Mouse (Mus musculus) macrophage (primary cell): Measurements from ENCODE around the gene Ankfy1. TPM values are rescaled to one million over a fixed set of nuclear protein-coding genes. Genes with fewer than 3 reads are reported as not detected.
"Not testable (repeated sequence)": the region's sequence is repeated elsewhere in the genome, so short reads cannot be mapped to it uniquely, and the experiment has no call there.

Source experiments
- H3K27ac ChIP-seq: fragments of 350-480 bp; formaldehyde crosslinking; 2 replicates; pipeline ENCODE4 v1.9.0; 2021
- H3K36me3 ChIP-seq: fragments of 350-480 bp; formaldehyde crosslinking; 2 replicates; pipeline ENCODE4 v1.9.0; 2021; ENCODE audit errors: inconsistent target
- H3K4me3 ChIP-seq: fragments of 350-480 bp; formaldehyde crosslinking; 2 replicates; pipeline ENCODE4 v1.9.0; 2021; ENCODE audit errors: inconsistent target
- H3K79me2 ChIP-seq: fragments of 350-480 bp; formaldehyde crosslinking; 2 replicates; pipeline ENCODE4 v1.9.0; 2021; ENCODE audit errors: inconsistent target
- WGBS: methylation state at CpG from one replicate; pipeline ENCODE4 v1.1.7; 2026; ENCODE audit warnings: inconsistent platforms; ENCODE audit not compliant: missing documents; 5-methylcytosine and 5-hydroxymethylcytosine counted together
- polyA plus RNA-seq: library from polyadenylated mRNA; stranded (reverse); fragments of 250-400 nt; gene quantifications from 3 replicates; pipeline ENCODE4 v1.2.4, GENCODE M21; 2018; ENCODE audit warnings: inconsistent platforms

The Ankfy1 gene
- polyA plus RNA-seq, 1 experiment from 2014 or later = 49.5 TPM

DNA sequence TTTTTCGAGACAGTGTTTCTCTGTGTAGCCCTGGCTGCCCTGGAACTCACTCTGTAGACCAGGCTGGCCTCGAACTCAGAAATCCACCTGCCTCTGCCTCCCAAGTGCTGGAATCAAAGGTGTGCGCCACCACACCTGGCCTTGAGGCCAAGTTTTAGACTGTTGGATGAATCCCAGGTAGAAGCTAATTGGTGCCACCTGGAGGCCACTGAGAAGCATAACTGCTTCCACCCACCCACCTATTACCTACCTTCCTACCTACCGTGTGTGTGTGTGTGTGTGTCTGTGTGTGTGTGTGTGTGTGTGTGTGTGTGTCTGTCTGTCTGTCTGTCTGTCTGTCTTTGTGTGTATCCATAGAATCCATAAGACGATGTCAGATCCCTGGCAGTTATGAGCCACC, 47.7 kb downstream of the Ankfy1 start:
- Histone ChIP-seq H3K79me2 (peaks cover 80% of the 10 kb centered on the region; the same call in 1 of the 2 replicates), H3K36me3 (peaks cover 70% of the 10 kb centered on the region)
- not testable (repeated sequence) for H3K27ac ChIP-seq, H3K4me3 ChIP-seq
- 92% methylated on average over 4 of the region's 5 CpGs for WGBS

DNA sequence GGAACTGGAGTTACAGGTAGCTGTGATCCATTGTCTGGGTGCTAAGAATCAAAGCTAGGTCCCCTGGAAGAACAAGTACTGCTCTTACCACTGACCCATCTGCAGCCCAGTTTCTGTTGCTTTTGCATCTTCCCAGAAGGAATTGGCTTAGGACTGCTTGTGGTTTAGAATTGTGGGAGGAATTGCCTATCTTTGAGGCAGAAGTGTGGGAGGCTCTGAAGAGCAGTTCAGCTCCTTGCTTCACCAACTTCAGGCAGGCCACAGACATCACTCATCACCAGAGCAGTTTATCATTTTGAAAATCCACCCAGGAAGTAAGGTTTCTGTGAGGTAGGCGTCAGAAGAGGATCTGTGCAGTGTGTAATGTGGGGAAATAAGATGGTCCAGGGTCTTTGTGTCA, 49.2 kb downstream of the Ankfy1 start:
- Histone ChIP-seq H3K36me3 (peaks cover 73% of the 10 kb centered on the region), H3K4me3 (no peak overlapping the region), H3K27ac (no peak overlapping the region), H3K79me2 (peaks cover 76% of the 10 kb centered on the region; the same call in 1 of the 2 replicates)
- WGBS = 89% methylated on average over 1 of the region's 1 CpGs

DNA sequence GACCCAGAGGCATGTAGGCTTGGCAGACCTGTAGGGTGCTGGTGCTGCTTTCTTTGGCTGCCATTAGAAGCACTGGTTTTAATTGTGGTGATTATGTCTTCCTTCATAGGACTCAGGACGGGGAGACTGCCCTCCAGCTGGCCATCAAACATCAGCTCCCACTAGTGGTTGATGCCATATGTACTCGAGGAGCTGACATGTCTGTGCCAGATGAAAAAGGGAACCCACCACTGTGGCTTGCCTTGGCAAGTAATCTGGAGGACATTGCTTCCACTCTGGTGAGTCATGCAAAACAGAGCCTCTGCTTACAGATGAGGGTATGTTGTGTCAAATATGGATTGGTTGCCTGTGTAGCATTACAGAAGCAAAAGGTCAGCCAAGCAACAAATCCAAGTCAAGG, 62.1 kb downstream of the Ankfy1 start:
- H3K4me3 ChIP-seq = no peak overlapping the region
- 10% methylated on average over 2 of the region's 2 CpGs for WGBS
- H3K79me2 ChIP-seq = peaks cover 19% of the 10 kb centered on the region; the same call in 1 of the 2 replicates
- peak overlapping the region; percentile 29 for H3K27ac ChIP-seq
- peaks cover 87% of the 10 kb centered on the region for H3K36me3 ChIP-seq

DNA sequence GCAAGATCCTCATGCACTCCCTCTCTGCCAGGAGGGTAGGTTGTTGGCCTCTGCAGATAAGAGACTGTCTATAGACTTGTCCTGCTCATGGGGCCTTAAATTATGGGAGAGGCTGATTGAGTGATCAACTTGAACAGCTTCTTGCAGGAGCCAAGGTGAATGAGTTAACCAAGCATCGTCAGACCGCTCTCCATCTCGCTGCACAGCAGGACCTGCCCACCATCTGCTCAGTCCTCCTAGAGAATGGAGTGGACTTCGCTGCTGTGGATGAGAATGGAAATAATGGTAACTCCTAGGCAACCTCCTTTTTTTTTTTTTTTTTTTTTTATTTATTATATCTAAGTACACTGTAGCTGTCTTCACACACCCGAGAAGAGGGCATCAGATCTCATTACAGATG, 68.5 kb downstream of the Ankfy1 start:
- Histone ChIP-seq H3K79me2 (peaks cover 11% of the 10 kb centered on the region; the same call in 1 of the 2 replicates), H3K4me3 (no peak overlapping the region), H3K27ac (peak overlapping the region; percentile 44), H3K36me3 (peaks cover 98% of the 10 kb centered on the region)
- WGBS = 96% methylated on average over 5 of the region's 5 CpGs

DNA sequence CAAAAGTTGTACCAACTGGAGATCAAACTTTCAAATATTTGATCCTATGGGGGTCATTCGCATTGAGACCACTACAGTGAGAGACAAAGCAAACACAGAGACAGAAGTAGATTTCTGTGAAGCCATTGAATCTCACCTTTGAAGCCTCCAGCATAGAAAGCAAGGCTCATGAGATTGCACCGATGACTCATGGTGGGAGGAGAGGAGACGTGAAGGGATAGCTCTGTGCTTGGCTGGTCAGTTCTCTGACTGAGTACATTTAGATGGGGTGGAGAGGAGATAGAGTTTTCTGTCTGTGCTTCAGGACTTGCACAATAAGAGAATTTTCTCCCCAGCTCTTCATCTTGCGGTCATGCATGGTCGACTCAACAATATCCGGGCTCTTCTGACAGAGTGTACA, 69.8 kb downstream of the Ankfy1 start:
- 84% methylated on average over 6 of the region's 6 CpGs for WGBS

DNA sequence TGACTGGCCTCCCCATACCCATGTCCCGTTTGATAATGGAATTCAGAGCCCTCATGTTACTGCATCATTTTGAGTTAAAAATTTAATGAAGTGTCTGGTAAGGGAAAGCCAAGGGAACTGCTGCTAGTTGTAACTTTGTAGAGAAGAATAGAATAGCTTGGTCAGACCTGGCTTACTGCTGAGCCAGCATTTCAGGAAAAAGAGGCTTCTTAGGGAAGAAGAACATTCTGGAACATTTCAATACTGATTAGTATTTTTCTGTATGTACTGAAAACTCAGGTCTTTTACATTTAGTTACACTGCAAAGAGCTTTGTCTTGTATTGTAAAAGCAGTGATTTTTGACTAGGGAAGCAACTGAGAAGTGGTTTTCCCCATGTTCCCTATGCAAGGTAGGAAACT, 71.0 kb downstream of the Ankfy1 start:
- Histone ChIP-seq H3K79me2 (no peaks in the 10 kb centered on the region; the same call in 1 of the 2 replicates), H3K4me3 (no peak overlapping the region), H3K36me3 (peaks cover 88% of the 10 kb centered on the region), H3K27ac (no peak overlapping the region)
- WGBS = 80% methylated on average over 1 of the region's 1 CpGs

More for the DNA sequence above, 69.8 kb downstream of the Ankfy1 start:
- Histone ChIP-seq H3K36me3 (peaks cover 98% of the 10 kb centered on the region), H3K27ac (peak overlapping the region; percentile 44), H3K4me3 (no peak overlapping the region), H3K79me2 (peaks cover 8% of the 10 kb centered on the region; the same call in 1 of the 2 replicates)

DNA sequence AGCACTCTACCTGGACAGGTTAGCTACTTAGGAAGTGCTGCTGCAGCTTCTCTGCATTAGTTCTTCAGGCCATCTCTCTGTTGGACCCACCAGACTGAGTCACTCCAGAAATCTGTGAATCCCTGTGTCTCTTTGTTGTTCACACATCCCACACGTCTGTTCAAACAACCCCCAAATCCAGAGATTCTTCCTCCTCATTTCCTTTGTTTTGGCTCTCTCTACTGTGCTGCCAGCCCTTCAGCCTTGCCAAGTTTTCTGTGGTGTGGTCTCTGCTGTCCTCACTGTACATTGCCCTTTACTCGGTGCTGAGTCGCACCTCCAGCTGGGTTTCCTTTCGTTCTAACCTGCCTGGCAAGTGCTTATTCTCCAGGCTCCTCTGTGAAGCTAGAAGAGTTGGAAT, 74.5 kb downstream of the Ankfy1 start:
- H3K79me2 ChIP-seq = no peaks in the 10 kb centered on the region
- no peak overlapping the region for H3K4me3 ChIP-seq
- H3K36me3 ChIP-seq = peaks cover 71% of the 10 kb centered on the region
- WGBS = 87% methylated on average over 4 of the region's 4 CpGs
- H3K27ac ChIP-seq = no peak overlapping the region

DNA sequence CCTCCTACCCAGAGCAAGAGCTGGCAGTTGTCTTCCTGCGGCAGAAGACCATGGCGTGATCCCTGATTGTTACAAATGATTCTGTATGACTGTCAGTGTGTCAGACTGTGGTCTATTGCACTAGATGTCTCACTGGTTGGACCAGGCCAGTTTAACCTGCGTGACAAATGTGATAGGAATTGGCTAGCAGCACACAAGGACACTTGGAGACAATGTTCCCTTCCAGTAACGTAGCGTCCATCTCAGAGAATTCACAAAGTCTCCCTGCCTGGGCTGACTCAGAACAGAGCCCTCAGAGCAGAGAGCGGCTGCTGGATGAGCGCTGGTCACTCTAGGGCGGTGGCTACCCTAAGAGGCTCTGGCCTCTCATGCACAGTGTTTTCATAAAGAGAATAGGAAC, 77.9 kb downstream of the Ankfy1 start:
- Histone ChIP-seq H3K27ac (no peak overlapping the region), H3K36me3 (peaks cover 43% of the 10 kb centered on the region), H3K79me2 (no peaks in the 10 kb centered on the region), H3K4me3 (no peak overlapping the region)
- 97% methylated on average over 8 of the region's 8 CpGs for WGBS

DNA sequence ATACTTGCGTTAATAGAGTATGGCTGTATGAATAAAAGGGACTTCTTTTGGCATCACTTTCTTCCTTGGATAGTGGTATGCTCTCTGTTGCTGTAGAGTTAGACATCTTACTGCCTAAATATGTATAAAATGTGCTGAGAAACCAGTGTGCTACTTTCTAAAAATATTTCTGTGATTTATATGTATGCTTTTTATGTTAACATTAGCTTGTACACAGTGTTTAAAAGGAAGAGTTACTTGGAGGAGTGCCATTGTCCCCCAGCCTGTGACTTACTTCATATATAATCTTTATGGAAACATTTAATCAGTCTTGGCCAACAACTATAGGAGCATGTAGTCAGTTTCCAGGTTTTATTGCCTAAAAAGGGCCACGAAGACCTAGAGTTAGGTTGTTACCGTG, 79.3 kb downstream of the Ankfy1 start:
- 90% methylated on average over 2 of the region's 3 CpGs for WGBS
- H3K36me3 ChIP-seq = peaks cover 29% of the 10 kb centered on the region
- H3K27ac ChIP-seq = no peak overlapping the region
- no peaks in the 10 kb centered on the region for H3K79me2 ChIP-seq
- H3K4me3 ChIP-seq = no peak overlapping the region

DNA sequence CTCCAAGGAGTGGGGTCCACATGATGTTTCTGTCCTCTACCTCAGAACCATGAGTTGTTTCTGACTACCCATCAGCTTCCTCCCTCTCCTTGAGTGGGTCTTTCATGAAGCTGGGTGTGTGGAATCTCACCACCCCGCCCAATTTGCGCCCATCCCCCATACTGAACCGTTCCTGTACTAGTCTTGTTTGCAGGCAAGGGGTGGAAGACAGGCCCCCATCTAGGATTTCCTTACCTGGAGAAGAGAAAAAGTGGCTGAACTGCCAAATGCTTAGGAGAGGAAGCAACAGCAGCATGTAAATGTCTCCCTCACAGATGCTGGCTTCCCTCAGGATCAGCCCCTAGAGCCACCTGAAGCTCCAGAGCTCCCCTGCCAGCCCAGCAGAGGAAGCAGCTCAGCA, 80.5 kb downstream of the Ankfy1 start:
- Histone ChIP-seq H3K36me3 (peaks cover 22% of the 10 kb centered on the region), H3K4me3 (no peak overlapping the region), H3K27ac (no peak overlapping the region), H3K79me2 (no peaks in the 10 kb centered on the region)
- WGBS = 92% methylated on average over 3 of the region's 3 CpGs

DNA sequence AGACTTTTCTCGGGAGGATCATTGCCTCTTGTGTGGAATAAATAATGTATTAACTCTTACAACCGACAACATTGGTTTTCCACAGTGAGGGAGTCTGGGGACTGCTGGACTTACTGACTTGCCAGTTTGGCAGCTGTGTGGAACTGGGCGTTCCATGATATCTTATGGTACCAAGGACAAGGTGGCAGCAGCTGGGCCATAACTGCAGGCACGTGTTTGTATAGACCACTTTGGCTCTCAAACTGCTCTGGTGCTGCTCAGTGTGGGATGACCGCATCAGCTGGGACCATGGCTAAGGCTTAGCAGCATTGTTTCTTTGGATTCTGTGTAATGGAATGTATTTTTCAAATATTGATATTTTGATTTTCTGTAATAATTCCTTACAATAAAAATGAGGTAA, 81.0 kb downstream of the Ankfy1 start:
- peaks cover 22% of the 10 kb centered on the region for H3K36me3 ChIP-seq
- H3K79me2 ChIP-seq = no peaks in the 10 kb centered on the region
- H3K27ac ChIP-seq = no peak overlapping the region
- WGBS = 96% methylated on average over 4 of the region's 5 CpGs
- H3K4me3 ChIP-seq = no peak overlapping the region

DNA sequence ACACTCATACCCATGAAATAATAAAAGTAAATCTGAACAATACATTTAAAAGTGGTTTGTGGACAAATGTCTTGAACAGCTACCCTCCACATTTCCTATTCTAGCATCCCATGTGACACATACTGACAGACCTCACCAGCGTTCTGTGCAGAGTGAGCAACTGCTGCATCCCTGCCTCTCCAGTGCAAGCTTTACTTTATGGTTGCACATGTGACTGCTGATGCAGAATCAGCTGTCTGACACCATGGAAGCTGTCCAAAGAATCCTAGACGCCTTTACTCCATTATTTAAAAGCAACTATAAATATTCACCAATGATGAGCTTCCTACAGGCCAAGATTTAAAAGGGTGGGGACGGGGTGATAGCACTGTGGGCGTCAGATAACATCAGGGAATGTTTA, 81.7 kb downstream of the Ankfy1 start:
- 87% methylated on average over 4 of the region's 4 CpGs for WGBS
- Histone ChIP-seq H3K36me3 (peaks cover 22% of the 10 kb centered on the region), H3K79me2 (no peaks in the 10 kb centered on the region), H3K27ac (no peak overlapping the region), H3K4me3 (no peak overlapping the region)

DNA sequence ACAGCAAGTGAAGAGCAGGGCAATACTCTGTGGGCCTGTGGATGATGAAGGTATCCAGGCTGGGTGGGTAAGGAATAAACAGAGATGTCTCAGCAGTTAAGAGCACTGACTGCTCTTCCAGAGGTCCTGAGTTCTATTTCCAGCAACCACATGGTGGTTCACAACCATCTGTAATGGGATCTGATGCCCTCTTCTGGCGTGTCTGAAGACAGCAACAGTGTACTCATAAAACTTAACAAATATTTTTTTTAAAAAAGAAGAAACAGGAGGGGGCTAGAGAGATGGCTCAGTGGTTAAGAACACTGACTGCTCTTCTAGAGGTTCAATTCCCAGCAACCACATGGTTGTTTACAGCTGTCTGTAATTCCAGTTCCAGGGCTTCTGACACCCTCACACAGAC, 82.8 kb downstream of the Ankfy1 start:
- H3K27ac ChIP-seq, H3K79me2 ChIP-seq, H3K4me3 ChIP-seq: not testable (repeated sequence)
- 67% methylated on average over 1 of the region's 1 CpGs for WGBS
- H3K36me3 ChIP-seq = peaks cover 16% of the 10 kb centered on the region

DNA sequence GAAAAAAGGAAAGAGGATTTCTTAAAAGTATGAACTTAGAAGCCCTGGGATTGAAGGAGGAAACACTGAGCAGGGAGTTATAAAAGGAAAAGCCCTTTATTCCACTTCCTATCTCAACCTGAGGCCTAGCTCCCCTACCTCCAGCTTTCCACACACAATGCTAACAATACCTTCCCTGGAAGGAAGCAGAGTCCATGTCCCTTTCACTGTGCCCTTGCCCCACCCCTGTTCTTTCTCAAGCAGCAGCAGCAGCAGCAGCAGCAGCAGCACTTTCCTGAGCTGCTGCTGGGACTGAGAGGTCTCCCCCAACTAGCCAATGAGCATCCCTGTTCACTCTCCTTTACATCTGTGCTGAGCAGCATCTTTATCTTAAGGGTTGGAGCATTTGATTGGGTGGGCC, 89.2 kb downstream of the Ankfy1 start:
- Histone ChIP-seq H3K36me3 (no peaks in the 10 kb centered on the region), H3K4me3 (no peak overlapping the region), H3K27ac (no peak overlapping the region), H3K79me2 (no peaks in the 10 kb centered on the region)

DNA sequence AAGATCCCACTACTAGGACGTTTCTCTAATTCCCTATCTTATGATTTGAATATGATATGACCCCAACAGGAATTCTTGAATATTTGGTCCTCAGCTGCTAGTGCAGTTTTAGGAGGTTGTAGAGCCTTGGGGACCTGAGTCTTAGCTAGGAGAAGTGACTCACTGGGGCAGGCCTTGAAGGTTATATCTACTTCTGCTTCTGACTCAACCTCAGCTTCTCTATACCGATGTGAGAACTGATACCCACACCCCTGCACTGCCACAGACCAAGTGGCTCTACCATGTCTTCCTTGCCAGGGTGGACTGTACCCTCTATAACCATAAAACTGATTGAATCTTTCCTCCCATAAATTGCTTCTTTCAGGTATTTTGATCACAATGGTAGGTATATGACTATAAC, 92.3 kb downstream of the Ankfy1 start:
- Histone ChIP-seq H3K4me3 (no peak overlapping the region), H3K27ac (no peak overlapping the region), H3K79me2 (no peaks in the 10 kb centered on the region), H3K36me3 (no peaks in the 10 kb centered on the region)
- WGBS = 33% methylated on average over 2 of the region's 2 CpGs

DNA sequence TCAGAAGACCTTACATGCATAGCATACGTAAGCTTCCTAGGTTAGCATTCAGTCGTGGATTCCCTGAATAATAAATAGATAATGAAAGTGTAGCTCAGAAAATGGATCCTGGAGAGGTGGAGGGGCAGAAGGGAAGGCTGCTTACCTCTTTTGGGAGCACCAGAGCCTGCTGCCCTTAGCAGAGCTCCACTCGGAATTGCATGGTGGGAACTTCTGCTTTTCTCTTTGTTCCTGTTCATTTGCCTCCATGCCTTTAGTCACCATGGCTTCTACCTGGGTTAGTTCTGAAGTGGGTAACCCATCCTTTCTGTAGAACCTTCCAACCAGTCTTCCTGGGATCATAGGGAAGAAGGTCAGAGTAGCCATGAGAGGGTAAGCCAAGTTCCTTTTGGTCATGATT, 92.7 kb downstream of the Ankfy1 start:
- no peaks in the 10 kb centered on the region for H3K79me2 ChIP-seq
- no peaks in the 10 kb centered on the region for H3K36me3 ChIP-seq
- WGBS = 74% methylated on average over 3 of the region's 3 CpGs
- no peak overlapping the region for H3K27ac ChIP-seq
- H3K4me3 ChIP-seq = no peak overlapping the region
